Mouse (Mus musculus) mouse trophoblast stem cell (cell line): ENCODE data around the gene Jund.

Experiments
- in situ Hi-C, 2 experiments: fragments of 300-500 bp; cut with MseI, MboI; formaldehyde crosslinking; loops; 2 replicates in 1 of 2; 3 replicates in 1 of 2; pipeline ENCODE4 v1.15.1; 2025

Gene Jund

DNA sequence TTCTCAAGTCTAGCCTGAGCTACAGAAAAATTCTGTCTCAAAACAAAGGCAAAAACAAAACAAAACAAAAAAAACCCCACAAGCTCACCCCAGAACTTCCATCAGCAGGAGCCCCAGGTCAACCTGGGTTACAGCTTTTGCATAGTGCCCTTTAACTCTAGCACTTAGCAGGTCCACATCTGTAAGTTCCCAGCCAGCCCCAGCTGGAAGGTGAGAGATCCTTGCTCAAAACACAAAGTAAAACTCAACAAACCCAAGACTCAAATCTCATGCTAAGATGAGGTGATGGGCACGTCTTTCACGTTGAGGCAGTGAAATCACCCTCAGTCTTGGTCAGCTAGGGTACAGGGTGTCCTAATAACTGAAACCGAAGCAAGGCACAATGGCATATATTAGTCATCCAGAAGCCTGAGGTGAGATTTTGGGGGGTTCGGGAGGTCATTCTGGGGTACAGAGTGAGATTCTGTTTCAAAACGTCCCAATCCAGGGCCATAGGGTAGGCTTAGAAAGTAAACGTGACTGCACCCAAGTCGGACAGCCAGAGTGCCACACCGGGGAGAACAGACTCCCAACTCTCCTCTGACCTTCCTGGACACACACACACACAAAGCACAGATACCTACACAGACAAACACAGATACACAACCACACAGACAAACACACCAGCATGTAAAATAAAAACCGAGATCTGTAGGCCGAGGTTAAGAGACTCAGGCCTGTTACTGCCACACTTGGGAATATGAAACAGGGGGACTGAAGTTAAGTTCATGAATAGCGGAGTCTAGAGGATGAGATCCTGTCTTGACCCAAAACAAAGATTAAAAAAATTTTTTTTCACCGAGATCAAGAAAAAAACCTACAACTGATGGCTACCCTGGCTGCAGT is 1.1 kb upstream of the Jund start:
- in situ Hi-C loops: no loop called here

DNA sequence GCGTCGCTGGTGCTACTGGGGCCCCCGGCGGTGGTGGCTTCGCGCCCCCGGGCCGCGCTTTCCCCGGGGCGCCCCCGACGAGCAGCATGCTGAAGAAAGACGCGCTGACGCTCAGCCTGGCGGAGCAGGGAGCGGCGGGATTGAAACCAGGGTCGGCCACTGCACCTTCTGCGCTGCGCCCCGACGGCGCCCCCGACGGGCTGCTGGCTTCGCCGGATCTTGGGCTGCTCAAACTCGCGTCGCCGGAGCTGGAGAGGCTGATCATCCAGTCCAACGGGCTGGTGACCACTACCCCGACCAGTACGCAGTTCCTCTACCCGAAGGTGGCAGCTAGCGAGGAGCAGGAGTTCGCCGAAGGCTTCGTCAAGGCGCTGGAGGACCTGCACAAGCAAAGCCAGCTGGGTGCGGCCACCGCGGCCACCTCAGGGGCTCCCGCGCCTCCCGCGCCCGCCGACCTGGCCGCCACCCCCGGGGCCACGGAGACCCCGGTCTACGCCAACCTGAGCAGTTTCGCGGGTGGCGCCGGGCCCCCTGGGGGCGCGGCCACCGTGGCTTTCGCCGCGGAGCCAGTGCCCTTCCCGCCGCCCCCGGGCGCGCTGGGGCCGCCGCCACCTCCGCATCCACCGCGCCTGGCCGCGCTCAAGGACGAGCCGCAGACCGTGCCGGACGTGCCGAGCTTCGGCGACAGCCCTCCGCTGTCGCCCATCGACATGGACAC is 526 bp downstream of the Jund start:
- in situ Hi-C loops: no loop called here

DNA sequence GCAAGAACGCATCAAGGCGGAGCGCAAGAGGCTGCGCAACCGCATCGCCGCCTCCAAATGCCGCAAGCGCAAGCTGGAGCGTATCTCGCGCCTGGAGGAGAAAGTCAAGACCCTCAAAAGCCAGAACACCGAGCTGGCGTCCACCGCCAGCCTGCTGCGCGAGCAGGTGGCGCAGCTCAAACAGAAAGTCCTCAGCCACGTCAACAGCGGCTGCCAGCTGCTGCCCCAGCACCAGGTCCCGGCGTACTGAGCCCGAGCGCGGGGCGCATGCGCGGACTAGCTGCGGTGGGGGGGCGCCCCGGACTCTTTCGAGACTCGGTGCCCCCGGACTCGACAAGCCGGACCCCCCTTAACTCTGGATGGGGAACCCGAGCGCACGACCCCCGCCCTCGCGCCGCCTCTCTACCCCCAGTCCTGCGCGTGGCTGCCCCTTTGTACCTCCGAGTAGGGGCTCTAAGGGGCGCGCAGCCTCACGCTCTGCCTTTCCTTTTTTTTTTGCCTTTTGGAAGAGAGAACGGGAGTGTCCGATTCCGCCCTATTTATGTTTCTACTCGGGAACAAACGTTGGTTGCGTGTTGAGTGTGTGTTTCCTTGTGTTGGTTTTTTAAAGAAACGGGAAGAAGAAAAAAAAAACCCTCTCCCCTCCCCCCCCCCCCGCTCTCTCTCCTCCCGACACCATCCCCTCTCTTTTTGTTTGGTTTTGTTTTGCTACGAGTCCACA is 1.2 kb downstream of the Jund start:
- in situ Hi-C loops: no loop called here

DNA sequence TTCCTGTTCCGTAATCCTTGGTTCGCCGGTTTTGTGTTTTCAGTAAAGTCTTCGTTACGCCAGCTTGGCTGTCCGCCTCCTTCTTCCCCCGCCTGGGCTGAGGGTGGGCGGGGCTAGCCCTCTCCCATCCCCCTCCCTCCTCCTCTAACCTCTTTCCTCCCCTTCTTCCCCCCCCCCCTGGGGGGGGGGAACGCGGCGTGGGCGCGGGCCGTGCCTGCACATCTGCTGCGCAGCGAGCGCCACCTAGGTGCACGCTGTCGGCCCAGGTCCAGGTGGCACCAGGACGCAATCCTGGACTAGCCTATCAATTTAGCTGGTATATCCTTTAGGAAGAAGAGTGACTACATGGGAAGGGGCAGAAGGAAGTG is 1.8 kb downstream of the Jund start:
- in situ Hi-C loops: no loop called here

DNA sequence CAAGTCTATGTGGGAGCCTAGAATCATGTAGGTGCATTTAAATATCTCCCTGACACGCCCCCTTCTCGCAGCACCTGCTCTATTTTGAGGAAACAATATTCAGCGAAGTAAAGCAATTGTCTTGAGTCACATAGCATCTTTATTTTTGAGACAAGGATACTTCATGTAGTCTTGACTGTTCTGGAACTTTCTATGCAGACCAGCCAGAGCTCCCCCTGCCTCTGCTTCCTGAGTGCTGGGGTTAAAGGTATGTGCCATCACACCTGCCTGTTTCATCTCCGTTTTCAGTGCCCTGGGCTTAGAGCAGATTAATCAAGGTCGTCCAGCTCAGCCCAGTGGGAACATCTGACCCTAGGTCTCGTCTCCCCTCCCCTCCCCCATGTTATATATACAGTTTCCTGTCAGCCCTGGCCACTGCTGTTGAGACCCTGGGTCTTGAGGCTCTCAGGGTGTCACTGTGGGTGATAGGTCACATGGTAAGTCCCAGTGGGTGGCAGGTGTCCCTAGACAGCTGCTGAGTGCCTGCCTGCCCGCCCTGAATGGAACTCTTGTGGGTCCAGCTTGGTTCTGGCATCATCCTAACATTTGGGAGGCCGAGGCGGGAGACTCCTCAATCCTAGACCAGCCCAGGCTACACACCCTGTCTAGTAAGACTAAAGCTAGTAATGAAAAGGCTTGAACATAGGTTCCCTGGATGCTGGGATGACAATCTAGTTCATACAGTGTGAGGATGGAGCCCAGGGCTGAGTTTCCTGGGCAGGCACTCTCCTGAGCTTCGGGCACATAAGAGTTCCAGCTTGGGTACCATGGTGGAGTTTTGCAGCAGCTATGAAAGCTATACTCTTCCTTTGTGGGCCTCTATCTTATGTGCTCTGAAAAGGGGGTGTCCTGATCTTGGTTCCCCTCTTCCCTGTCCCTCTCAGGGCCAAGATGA is 2.6 kb downstream of the Jund start:
- in situ Hi-C loops: no loop called here

DNA sequence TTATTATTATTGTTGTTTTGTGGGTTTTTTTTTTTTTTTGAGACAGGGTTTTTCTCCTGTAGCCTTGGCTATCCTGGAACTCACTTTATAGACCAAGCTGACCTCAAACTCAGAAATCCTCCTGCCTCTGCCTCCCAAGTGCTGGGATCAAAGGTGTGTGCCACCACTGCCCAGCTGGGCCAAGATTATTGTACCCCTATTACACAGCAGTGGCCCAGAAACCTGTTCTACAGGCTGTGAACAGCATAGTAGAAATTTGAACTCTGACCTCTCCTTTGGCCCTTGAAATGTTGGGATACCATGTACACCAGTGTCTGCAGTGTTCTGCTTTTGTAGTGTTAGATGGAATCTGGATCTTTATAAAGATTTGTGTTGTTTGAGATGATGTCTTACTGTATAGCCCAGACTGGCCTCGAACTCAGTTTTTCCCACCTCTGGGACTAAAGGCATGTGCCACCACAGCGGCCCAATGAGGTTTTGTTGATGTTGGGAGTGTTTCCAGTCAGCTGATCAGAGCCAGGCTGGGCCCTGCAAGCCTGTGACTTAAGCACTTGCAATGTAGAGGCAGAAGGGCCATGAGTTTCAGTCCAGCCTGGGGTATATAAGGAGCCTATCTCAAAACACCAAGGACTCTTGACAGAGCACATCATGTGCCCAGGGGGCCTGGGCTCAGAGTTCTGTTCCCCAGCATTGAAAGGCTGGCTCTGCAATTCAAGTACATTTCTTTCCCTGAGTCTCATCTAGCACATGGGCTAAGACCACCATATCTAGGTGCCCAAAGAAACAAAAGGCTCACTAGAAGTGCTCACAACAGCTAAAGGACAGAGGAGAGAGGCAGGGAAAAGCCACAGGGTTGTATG is 3.5 kb downstream of the Jund start:
- in situ Hi-C loops: no loop called here

DNA sequence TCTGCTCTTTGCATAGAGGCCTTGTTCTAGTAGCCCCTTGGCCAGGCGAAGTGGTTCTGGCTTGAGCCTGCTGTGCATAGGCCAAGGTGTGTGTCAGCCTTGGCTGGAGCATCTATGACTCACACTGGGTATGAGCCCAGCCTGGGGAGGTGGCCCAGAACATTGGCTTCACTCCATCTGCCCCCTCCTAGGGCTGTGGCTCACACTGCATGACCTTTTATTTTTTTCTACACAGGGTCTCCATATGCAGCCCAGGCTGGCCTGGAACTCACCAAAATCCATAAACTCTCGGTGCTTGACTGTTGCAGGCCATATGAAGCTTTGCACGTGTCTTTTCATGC is 4.1 kb downstream of the Jund start:
- in situ Hi-C loops: no loop called here

DNA sequence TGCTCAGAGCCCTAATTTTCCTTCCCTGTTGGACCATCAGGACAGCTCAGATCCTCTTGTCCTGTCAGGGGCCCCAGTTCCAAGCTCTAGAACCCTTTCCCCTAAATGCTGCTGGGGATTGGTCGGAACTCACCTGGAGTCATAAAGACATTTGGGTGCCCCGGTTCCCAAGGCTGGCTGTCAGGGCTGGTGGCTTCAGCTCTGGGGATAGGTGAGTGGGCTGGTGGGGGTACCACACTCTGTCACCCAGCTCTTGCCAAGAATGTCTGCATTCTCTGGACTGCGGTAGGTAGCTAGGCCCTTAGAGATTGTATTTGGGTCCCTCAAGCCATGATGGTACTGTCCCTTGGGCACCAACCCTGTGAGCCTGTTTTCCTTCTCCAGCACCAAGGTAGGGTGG is 4.5 kb downstream of the Jund start, which contains the start of gene Iqcn:
Gene Iqcn (plus strand): TSS at position 171 of the 400 bp plus-strand sequence.
- in situ Hi-C loops: no loop called here

DNA sequence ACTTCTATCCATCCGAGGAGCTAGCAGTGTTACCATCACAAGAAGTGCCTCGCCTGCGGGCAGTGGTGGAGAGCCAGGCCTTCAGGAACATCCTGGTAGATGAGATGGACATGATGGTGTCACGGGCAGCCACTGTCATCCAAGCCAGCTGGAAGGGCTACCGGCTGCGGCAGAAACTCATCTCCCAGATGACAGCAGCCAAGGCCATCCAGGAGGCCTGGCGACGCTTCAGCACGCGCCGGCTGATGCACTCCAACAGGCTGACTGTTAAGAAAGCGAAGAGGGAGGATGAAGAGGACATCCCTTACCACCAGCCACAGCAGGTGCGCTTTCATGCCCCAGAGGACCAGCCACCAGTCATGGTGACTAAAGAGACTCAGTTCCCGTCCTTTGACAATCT is 9.5 kb downstream of the Jund start:
- in situ Hi-C loops: loop anchor here (5.0 kb wide), 2 partner anchors 36 to 46 kb away; partner anchors contain the start of genes Lsm4 (in 1 of the 2) and Pgpep1 (in 1 of the 2)

DNA sequence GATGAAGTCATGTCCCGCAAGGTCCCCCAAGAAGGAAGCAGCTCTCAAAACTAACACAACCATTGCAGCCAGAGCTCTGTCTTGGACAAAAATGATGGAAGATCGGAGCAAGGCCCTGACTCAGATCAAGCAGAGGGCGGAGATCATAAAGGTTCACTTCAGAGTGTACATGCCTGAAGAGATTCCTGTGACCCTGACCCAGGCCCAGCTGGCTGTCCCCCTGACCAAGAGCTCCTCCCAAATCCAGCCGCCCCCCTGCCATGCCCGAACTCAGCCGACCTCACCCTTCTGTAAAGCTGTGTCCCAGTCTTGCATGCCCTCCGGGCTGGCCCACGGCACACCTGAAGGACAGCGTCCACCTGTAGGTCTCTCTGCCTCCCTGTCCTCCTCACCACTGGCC is 11.0 kb downstream of the Jund start:
- in situ Hi-C loops: loop anchor here (5.0 kb wide), 2 partner anchors 37 to 47 kb away; partner anchors contain the start of genes Lsm4 (in 1 of the 2) and Pgpep1 (in 1 of the 2)

DNA sequence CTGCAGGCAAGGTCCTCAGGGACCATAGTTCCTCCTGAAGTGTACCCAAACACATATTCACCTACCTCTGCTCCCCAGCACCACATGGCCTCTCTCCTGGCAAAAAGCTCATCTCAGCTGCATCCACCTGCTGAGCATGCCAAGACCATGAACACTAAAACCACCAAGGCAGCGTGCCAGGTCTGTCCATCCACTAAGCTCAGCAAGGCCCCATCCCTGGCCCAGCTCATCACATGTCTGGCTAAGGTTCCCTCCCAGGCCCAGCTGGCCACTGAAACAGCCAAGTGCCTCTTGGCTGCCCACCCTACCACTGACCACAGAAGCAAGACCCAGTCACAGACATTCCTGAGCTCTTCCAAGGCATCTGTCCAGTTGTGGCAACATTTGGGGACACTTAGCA is 11.5 kb downstream of the Jund start:
- in situ Hi-C loops: no loop called here

DNA sequence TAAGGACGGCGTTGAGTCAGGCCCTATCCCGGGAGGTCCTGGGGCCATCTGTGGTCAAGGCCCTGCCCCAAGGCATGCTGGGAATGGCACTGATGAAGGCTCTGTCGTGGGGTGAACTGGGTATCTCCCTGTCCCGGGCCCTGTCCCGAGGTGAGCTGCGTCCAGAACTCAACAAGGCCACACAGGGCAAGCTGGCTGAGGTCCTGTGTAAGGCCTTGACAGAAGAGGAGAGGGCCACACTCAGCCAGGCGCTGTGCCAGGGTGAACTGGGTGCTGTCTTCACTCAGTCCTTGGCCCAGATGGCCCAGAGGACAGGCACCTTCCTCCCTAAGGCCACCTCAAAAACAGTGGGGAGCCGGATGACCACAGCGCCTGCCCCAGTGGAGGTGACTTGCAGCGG is 12.3 kb downstream of the Jund start:
- in situ Hi-C loops: no loop called here

DNA sequence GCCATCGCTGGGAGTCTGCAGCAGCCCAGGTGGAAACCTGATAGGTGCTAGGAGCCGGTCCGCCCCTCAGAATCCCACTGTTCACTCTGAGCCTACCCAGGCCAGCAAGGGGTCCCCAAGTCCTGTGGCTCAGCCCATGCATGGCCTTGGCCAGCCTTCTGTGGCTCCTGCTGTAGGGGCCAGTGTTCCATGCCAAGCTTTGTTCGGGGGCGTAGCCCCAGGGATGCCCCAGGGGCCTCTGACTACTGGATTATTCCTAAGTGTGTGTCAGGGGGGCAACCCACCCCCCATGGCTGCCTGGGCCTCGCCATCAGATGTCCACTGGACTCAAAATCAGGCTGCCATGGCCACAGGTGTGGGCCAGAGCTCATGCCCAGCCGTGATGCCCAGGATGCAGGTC is 15.2 kb downstream of the Jund start:
- in situ Hi-C loops: no loop called here

DNA sequence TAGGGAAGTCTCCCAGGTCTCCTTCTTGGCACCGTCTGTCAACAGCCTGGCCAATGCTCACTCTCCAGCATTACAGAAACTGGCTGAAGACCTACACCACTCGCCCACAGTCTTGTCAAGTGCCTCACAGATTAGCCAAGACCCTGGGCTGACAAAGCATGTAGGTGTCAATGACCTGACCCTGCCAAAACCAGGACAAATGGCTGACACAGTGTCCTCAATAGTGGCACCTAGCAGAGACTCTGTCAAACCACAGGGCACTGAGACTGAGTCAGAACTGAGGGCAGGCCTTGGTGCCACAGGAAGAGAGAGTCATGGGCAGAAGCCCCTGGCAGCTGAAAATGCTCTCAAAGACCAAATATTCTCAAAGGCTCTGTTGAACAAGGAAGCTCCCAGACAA is 16.3 kb downstream of the Jund start:
- in situ Hi-C loops: no loop called here

DNA sequence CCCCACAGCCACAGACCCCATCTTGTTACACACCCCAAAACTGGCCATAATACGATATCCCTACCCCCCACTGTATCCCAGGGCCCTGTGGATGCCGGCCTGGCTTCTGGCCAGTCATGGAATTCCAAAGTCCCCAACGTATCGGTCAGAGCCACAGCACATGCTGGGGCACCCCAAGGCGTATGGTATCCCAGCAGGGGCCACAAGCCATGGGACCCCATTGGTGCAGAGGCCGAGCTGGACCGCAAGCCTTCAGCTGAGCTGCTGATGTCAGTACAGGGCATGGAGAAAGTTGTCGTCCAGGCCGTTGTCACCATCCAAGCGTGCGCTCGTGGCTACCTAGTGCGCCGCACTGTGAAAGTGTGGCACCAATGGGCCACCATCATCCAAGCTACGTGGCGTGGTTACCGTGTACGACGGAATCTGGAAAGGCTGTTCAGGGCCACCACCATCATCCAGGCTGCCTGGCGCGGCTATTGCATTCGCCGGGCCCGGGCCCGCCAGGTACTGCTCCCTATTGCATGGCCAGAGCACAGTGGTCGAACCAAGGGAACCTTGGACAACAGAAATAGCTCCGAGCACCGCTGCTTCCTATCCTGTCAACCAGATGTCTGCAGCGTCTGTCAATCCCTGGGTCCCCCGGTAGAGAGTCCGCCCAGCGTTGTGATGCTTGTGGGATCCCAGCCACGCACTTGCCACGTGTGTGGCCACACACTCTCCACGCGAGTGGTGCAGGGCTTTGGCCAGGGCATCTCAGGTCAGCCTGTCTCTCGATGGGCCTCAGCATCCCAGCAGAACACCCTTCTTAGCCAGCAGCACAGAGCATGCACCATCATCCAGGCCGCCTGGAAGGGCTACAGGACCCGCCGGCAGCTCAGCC is 18.0 kb downstream of the Jund start:
- in situ Hi-C loops: no loop called here

DNA sequence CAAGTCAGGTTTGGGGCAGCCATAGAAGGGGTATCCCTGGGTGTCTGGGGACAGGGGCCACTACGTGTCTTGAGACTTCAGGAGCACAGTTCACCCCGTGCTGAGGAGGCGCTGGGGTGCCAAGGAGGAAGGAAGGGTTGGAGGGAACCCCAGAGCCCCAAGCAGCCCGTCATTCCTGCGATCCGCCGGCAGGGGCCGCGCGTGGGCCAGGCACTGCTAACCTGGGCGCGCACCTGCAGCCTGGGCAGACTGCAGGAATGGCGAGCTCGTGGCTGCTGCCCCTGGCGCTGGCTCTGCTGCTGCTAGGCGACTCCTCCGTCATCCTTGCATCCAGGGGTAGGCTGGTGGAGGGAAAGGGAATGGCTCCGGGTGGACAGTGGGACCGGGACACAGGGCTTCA is 19.5 kb downstream of the Jund start, which contains the start of gene Gm3336:
Gene Gm3336 (plus strand): TSS at position 247 of the 400 bp plus-strand sequence.
- in situ Hi-C loops: no loop called here

DNA sequence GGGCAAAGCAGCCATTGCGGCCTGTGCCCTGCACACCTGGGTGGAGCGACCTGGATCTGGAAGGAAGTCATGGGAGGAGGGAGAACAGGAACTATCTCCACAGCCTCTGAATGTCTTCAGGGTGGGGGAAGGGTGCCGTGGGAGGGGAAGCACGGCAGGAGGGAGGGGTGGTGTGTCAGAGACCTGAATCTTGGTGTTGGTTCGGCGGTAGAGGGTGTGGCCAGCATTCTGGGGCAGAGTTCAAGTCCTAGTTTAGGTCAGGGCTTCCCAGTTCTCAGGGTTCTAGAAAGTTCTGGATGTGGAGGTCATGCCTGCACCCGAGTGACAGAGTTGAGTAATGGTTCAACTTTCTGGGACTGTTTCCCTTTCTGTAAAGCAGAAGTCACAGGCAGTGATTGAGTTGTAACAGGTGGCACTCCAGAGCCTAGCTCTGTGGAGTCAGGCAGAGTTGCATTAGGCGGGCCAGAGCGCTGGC is 21.1 kb downstream of the Jund start:
- in situ Hi-C loops: loop anchor here (5.0 kb wide), 1 partner anchor 37 kb away; no protein-coding TSS in a partner anchor

DNA sequence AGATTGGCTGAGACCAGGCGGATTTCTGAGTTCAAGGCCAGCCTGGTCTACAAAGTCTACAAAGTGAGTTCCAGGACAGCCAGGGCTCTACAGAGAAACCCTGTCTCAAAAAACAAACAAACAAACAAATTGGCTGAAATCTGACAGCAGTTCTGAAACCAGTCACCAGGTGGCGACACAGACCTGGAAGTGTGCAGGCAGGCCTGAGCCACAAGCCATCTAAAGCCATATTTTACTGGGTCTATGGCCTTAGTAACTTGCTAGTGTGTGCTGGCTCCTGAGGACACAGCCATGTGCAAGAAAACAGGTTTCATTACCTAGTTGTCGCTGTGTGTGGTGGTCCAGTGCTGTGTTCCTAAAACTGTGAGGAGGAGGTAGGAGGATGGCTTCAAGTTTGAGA is 22.0 kb downstream of the Jund start:
- in situ Hi-C loops: loop anchor here (5.0 kb wide), 1 partner anchor 37 kb away; no protein-coding TSS in a partner anchor

DNA sequence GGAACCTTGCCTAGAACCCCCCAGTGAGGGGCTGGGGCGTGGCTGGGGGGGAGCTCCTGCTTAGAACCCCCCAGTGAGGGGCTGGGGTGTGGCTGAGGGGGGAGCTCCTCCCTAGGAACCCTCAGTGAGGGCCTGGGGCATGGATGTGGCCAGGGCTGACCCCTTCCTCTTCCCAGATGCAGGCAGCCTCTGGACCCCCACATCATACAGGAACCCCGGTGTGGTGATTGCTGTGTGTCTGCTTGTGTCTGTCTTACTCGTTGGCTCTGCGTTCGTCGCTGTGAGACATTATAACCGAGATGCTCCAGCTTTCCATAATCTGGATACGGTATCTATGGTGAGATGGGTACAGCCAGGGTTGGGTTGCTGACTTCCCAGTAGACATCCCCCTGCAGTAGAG is 22.9 kb downstream of the Jund start:
- in situ Hi-C loops: loop anchor here (5.0 kb wide), 1 partner anchor 36 kb away; no protein-coding TSS in a partner anchor
